Mouse (Mus musculus): Measurements from ENCODE around the gene Vps72.
A peak's percentile ranks its signal among the peaks of the same experiment; 100 is the strongest.
"Not testable (repeated sequence)": the region's sequence is repeated elsewhere in the genome, so short reads cannot be mapped to it uniquely, and the experiment has no call there.

Gene Vps72

DNA sequence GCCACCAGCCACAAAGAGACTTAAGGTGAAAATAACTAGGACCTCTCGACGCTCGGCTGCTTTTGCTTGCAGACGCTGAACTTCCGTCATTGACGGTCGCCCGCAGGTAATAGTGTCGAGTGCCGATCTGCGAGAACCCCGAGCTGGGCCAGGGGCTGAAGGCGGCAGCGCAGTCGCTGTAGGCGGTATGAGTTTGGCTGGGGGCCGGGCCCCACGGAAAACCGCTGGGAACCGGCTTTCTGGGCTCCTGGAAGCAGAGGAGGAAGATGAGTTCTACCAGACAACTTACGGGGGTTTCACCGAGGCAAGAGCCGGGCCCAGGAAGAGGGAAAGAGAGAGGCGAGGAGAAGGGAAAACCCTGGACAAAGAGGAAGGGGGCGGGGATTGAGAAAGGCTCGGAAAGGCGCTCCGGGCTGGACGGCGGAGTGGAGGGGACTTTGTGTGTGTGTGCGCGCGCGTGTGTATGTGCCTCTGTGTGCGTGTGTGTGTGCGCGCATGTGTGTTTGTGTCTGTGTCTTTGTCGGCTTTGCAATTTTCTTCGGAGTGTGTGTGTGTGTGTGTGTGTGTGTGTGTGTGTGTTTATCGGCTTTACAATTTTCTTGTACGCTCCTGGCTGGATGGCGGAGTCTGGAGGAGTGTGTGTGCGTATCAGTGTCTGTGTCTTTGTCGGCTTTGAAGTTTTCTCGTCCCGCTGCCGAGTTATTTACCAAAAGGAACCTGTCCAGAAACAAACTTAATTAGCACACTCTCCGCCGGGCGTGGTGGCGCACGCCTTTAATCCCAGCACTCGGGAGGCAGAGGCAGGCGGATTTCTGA is at the start of gene Vps72:
Vps72 (plus strand) TSS at position 112 of the 816 bp plus-strand sequence.
- DNase-seq = peak; percentile 91

DNA sequence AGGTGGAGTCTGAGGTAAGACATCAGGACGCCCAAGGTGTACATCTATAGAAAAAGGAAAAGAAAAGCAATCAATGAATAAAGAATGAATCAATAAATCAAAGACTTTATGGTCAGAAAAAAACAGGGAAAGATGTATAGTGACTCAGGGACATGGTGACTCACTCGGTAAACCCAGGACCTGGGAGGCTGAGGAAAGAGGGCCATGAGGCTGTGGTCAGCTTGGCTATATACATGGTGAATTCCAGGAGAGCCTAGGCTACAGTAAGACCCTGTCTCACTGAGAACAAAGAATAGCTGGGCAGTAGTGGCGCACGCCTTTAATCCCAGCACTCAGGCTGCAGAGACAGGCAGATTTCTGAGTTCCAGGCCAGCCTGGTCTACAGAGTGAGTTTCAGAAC is 47.1 kb upstream of the Vps72 start:
- no peak for DNase-seq

GRCm38 (mm10) chr3:95065553-95065952 is 45.3 kb upstream of the Vps72 start:
- DNase-seq = no peak

DNA sequence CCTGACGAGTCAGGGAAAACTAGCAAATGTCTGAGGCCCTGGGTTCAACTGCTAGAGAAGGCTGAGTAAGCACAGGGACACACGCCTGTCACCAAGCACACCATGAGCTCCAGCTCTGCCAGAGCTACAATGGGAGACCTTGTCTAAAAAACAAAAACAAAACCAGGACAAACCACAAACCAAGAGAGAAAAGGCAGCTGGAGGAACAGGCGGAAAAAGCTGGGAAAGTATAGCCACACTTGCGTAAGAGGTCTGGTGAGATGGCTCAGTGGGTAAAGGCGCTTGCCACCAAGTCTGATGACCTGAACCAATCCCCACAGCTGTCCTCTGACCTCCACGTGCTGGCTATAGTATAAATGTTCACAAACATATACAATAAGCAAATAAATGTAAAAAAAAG is 44.7 kb upstream of the Vps72 start:
- DNase-seq = no peak

- no peak for DNase-seq
Measured at GRCm38 (mm10) chr3:95066570-95066969, 44.3 kb upstream of the Vps72 start.

DNA sequence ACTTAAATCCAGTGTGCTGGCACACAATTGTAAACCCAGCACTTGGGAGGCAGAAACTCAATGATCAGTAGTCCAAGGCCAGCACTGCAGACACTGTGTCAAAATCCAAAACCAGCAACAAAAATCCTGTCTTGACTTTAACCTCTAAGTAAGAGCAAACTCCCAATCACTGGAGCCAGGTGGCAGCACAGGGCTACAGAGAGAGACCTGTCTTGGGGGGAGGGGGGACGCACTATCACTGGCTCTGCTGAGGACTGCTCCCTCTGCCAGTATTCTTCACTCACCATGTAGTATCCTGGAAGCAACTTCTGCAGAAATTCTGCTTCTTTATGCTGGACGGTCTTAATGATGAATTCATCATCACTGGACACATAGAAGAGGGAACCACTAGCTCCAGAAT is 39.2 kb upstream of the Vps72 start:
- DNase-seq = no peak

DNA sequence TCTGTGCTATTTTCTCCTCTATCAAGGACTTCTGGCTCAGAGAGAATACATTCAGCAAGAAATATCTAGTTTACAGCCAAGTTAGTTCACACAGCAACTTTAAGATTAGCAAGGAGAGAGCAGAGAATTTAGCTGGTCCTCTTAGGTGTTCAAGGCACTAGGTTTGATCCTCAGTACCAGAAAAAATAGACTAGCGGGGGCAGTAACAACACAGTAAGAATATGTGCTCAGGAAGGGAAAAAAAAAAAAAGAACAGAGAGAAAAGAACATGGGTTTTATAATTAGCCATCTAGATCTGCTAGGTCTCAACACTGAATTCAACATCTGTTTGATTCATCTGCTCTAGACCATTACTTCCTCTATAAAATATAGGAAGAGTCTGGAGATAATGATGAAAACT is 22.8 kb upstream of the Vps72 start:
- DNase-seq = no peak

GRCm38 (mm10) chr3:95100854-95101253 is 10.0 kb upstream of the Vps72 start:
- DNase-seq = no peak

GRCm38 (mm10) chr3:95105121-95105520 is 5.7 kb upstream of the Vps72 start:
- peak; percentile 59 for DNase-seq

GRCm38 (mm10) chr3:95105586-95106337 is 5.1 kb upstream of the Vps72 start:
- DNase-seq = no peak

DNA sequence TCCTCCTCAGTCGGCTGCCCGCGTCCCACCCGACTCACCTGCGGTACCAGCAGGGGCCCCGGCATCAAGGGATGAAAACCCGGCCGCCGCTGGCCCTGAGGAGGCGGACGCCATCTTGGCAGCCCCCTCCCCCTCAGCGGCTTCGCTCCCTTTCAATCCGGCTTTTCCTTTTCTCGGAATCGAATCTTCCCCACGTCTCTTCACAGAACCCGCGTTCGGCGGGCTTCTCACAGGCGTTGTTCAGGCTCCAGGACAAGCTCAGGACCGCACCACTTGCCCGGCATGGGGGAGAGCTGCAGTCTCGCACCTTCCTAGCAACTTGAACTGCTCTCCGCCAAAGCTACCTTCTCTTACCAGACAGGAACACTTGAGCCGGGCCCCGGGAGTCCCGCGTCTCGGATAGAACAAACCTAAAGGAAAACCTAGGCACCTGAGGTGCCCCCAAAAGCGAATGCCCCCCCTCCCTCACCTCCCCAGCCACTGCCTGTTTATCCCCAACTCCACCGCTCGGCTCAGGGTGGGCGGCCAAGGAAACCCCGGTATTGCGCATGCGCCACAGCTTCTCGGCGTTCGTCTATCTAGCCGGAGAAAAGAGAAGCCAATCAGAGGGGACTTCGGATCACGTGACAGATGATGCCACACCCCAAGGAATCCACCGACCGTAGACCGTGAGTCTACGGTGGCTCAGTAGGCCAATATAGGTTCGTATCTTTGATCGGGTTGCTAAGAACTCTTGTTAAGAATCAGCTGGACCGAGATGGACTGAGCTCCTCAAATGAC is 4.3 kb upstream of the Vps72 start, which contains the start of gene Pip5k1a:
Pip5k1a (minus strand) TSS at position 593 of the 780 bp plus-strand sequence.
- peak; percentile 96 for DNase-seq

GRCm38 (mm10) chr3:95107308-95107707 is 3.5 kb upstream of the Vps72 start:
- not testable (repeated sequence) for DNase-seq

GRCm38 (mm10) chr3:95107898-95108297 is 2.9 kb upstream of the Vps72 start:
- DNase-seq = no peak

GRCm38 (mm10) chr3:95112760-95113159 is 1.9 kb downstream of the Vps72 start:
- no peak for DNase-seq

- DNase-seq = no peak
Measured at GRCm38 (mm10) chr3:95117751-95118150, 6.9 kb downstream of the Vps72 start.

GRCm38 (mm10) chr3:95121580-95121979 is 10.8 kb downstream of the Vps72 start:
- DNase-seq = no peak

- DNase-seq = no peak
Measured at GRCm38 (mm10) chr3:95124246-95124645, 13.4 kb downstream of the Vps72 start, which contains the start of gene Tmod4. Gene Tmod4 (plus strand): TSS chr3:95124476.

DNA sequence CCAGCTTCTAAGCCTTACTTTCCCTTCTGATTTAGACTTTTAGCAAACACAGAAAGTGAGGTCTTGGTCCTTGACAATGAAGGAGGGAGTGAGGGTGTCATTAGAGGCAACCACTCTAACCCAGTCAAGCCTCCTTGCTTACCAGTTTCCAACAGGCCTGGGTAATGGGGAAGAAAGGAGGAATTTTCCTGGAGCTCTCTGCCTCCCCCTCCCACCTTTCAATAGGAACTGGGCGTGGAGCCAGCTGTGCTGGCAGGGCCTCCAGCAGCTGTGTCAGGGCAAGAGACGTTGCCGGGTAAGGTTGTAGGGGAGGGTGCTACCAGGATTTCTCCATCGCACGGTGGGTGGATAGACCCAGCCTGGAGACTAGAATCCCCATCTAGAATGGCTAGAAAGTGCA is 14.2 kb downstream of the Vps72 start:
- DNase-seq = no peak

- DNase-seq = no peak
Measured at GRCm38 (mm10) chr3:95129226-95129651, 18.4 kb downstream of the Vps72 start.

GRCm38 (mm10) chr3:95130081-95130480 is 19.3 kb downstream of the Vps72 start:
- DNase-seq = no peak

- not testable (repeated sequence) for DNase-seq
Measured at GRCm38 (mm10) chr3:95132389-95132788, 21.6 kb downstream of the Vps72 start.

DNA sequence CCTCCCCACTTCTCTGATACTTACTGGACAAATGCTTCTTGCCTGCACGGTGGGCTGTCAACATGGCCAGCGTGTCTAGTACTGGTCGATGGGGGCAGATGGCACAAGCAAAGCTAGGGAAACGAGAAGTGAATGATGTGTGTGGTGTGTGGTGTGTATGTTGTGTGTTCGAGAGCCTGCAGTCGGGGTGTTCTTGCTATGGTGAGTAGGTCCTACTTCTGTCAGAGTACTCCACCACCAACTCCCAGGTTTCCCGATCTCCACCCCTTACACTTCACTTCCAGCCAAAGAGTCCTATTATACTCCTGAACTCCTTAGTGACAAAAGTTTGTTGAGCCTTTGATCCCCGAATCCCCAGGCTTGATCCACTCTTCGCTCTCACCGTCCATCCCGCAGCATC is 22.4 kb downstream of the Vps72 start:
- no peak for DNase-seq

GRCm38 (mm10) chr3:95133680-95134101 is 22.9 kb downstream of the Vps72 start, which contains the start of the genes Scnm1 and Lysmd1:
Gene Scnm1 (minus strand): TSS chr3:95134011.
Gene Lysmd1 (plus strand): TSS chr3:95134088.
- peak; percentile 89 for DNase-seq

All from right cerebral cortex, postnatal 25 days (tissue).